Mouse (Mus musculus): ENCODE data around the gene Cdh1.

DNA sequence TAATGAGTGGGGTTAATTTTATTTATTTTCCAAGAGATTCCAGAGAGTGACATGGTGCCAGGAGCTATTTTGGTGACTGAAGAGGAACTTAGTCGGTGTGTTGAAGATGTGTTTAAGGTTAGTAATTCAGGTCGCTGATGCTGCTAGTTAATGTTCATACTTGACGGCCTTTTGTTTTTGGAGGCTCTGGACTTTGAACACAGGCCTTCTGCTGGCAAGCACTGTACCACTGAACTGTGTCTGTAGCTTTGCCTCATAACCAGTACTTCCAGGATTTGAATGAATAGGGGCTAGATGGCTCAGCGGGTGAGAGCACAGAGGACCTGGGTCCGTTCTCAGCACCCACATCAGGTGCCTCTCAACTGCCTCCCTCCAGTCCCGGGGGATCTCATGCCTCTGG is 97.0 kb downstream of the Cdh1 start:
- TF ChIP-seq HCFC1 (IDR thresholded peaks at IDR 0.05; ENCODE audit: low read depth, low read length) (no peak), MAX (IDR thresholded peaks at IDR 0.05; ENCODE audit: low read length) (no peak), CTCF (IDR thresholded peaks at IDR 0.05 in 2 of 3, conservative IDR thresholded peaks at IDR 0.05 in 1 of 3; ENCODE audit: control insufficient read depth in 1 of 3, insufficient read depth in 1 of 3, low read depth in 2 of 3, low read length in 3 of 3, poor library complexity in 1 of 3, severe bottlenecking in 1 of 3) (no peak), TAL1 (IDR thresholded peaks at IDR 0.05; ENCODE audit: low read length) (no peak), SMC3 (IDR thresholded peaks at IDR 0.05; ENCODE audit: low read depth, low read length) (no peak)

All from MEL (cell line).